33 mouse cellular contexts compared by ENCODE assay signal in the genomic region with DNA sequence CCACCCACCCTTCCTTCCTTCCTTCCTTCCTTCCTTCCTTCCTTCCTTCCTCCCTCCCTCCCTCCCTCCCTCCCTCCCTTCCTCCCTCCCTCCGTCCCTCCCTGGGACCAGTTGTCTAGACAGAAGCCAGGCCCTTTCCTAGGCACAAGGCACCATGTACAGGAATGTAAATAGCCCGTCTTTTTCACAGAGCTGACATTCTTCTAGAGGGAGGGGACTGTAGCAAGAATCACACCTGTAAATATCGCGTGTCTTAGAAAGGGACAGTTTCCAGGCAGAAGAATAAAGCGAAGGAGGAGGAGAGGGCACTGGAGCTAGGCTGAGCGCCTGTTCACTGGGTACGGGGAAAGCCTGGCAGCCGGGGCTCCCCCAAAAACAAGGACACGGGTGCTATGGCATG. TPM values are rescaled to one million over a fixed set of nuclear protein-coding genes. Genes with fewer than 3 reads are reported as not detected.
DNase-seq lines count a peak whose midpoint lies in the region; ATAC-seq and TF ChIP-seq lines count a peak whose summit lies in the region.
"Had no signal": no experiment of that assay in that cellular context is flagged by ENCODE, and none has a peak within 500 bp of the region (broad histone marks: within the 10 kb centered on the region; RNA-seq: fewer than 3 reads in every experiment).

No protein-coding gene starts in this region.

- in situ Hi-C loops in ES-E14 (cut with MboI; ENCODE audit: low sequenced_read_pairs in 2 of 2, unreplicated experiment in 2 of 2) = no loop called here

- TF ChIP-seq CTCF in kidney, postnatal 0 days (IDR thresholded peaks at IDR 0.05; ENCODE audit: low read depth) = no peak
- no peak for TF ChIP-seq CTCF in E14TG2a.4 (conservative IDR thresholded peaks at IDR 0.05; ENCODE audit: low read length)
- TF ChIP-seq CTCF in layer of hippocampus, adult 2 months (conservative IDR thresholded peaks at IDR 0.05) = no peak

- H3K27ac ChIP-seq in kidney, postnatal 0 days = no peak overlapping the region
- H3K27ac ChIP-seq in ES-E14 (ENCODE audit: insufficient read depth, low read depth, low read length, poor library complexity, severe bottlenecking) = no peak overlapping the region; the same call in 1 of the 2 replicates
- H3K27ac ChIP-seq in intestine, embryonic 15.5 days = no peak overlapping the region
- H3K27ac ChIP-seq in layer of hippocampus, adult 2 months = no peak overlapping the region
- H3K27ac ChIP-seq: forebrain, embryonic 15.5 days; heart, embryonic 13.5 days; hindbrain, postnatal 0 days; kidney, embryonic 15.5 days; liver, embryonic 12.5 days; midbrain, embryonic 12.5 days had no signal

- DNase-seq in kidney, postnatal 0 days (ENCODE audit: low spot score) = no peak
- no peak for DNase-seq in kidney, postnatal 14 days
- DNase-seq in ES-E14 (ENCODE audit: low read depth, low spot score) = no peak
- DNase-seq in gastrocnemius, postnatal 14 days = no peak
- no peak for DNase-seq in urinary bladder, adult 2 months (ENCODE audit: low spot score)
- no peak for DNase-seq in layer of hippocampus, adult 2 months (ENCODE audit: low spot score in 2 of 2)
- DNase-seq: adrenal gland, adult 8-10 months; cerebellum, adult 2 months; cerebellum, postnatal 14 days; gastrocnemius, postnatal 36 days; kidney, adult 18-20 months; layer of hippocampus, postnatal 36 days; left cerebral cortex, postnatal 4 days had no signal

- H3K27me3 ChIP-seq in kidney, postnatal 0 days (ENCODE audit: insufficient read depth, low read length) = no peaks in the 10 kb centered on the region
- no peaks in the 10 kb centered on the region for H3K27me3 ChIP-seq in E14TG2a.4 (ENCODE audit: insufficient read depth, low read length)
- no peaks in the 10 kb centered on the region for H3K27me3 ChIP-seq in intestine, embryonic 15.5 days (replicated peaks)
- H3K27me3 ChIP-seq: forebrain, embryonic 15.5 days; Patski had no signal

- no peak overlapping the region for H3K4me3 ChIP-seq in kidney, postnatal 0 days (replicated peaks; ENCODE audit: low read depth, low read length)
- H3K4me3 ChIP-seq in E14TG2a.4 (replicated peaks; ENCODE audit: low read length) = peak overlapping the region; percentile 66
- H3K4me3 ChIP-seq in ES-E14 (ENCODE audit: insufficient read depth in 1 of 2, low read depth in 1 of 2, low read length in 2 of 2, poor library complexity in 1 of 2, severe bottlenecking in 1 of 2) = 0 out of 4 replicates have a peak overlapping the region, but pooled peaks of 1 of the 2 experiments have one; percentile 3
- H3K4me3 ChIP-seq in intestine, embryonic 15.5 days (replicated peaks) = no peak overlapping the region
- no peak overlapping the region for H3K4me3 ChIP-seq in layer of hippocampus, adult 2 months
- H3K4me3 ChIP-seq: forebrain, embryonic 15.5 days; heart, embryonic 13.5 days; kidney, embryonic 15.5 days; liver, embryonic 12.5 days; midbrain, embryonic 12.5 days had no signal

- no peak overlapping the region for H3K9ac ChIP-seq in kidney, postnatal 0 days (ENCODE audit: low read depth, low read length)
- H3K9ac ChIP-seq in ES-E14 (ENCODE audit: insufficient read depth, low read depth, low read length, poor library complexity, severe bottlenecking) = no peak overlapping the region
- no peak overlapping the region for H3K9ac ChIP-seq in intestine, embryonic 15.5 days
- H3K9ac ChIP-seq: forebrain, embryonic 15.5 days; heart, embryonic 13.5 days; kidney, embryonic 15.5 days; liver, embryonic 12.5 days; liver, postnatal 0 days; midbrain, embryonic 12.5 days had no signal

- ATAC-seq in kidney, postnatal 0 days (replicated peaks; ENCODE audit: low FRiP score, low read depth) = peak; percentile 17; the same call in 1 of the 2 replicates
- ATAC-seq in intestine, embryonic 15.5 days = peak; percentile 48
- ATAC-seq: forebrain, embryonic 15.5 days; liver, embryonic 12.5 days; liver, postnatal 0 days; Patski had no signal

- WGBS in kidney, postnatal 0 days = 47% methylated on average over 9 of the region's 9 CpGs
- 34% methylated on average over 8 of the region's 9 CpGs for WGBS in intestine, embryonic 15.5 days

- no peak overlapping the region for H3K4me2 ChIP-seq in kidney, postnatal 0 days (ENCODE audit: low read length)
- peak overlapping the region; percentile 1 for H3K4me2 ChIP-seq in intestine, embryonic 15.5 days (replicated peaks)
- H3K4me2 ChIP-seq: forebrain, embryonic 15.5 days; heart, embryonic 13.5 days; kidney, embryonic 15.5 days; liver, embryonic 12.5 days; midbrain, embryonic 12.5 days had no signal

- intact Hi-C loops in gastrocnemius, postnatal 14 days (cut with DNase I; ENCODE audit: low total_unique reads) = no loop called here

- no peaks in the 10 kb centered on the region for H3K9me3 ChIP-seq in kidney, postnatal 0 days (replicated peaks; ENCODE audit: low read length)
- H3K9me3 ChIP-seq in E14TG2a.4 (ENCODE audit: low read length) (no peaks in the 10 kb centered on the region), ES-E14 (ENCODE audit: control insufficient read depth, insufficient read depth, low read depth, low read length) (no peaks in the 10 kb centered on the region)
- H3K9me3 ChIP-seq in intestine, embryonic 15.5 days = no peaks in the 10 kb centered on the region
- H3K9me3 ChIP-seq: forebrain, embryonic 15.5 days; G1E; heart, embryonic 13.5 days; kidney, embryonic 15.5 days; liver, embryonic 12.5 days had no signal

- no peaks in the 10 kb centered on the region for H3K4me1 ChIP-seq in kidney, postnatal 0 days (replicated peaks; ENCODE audit: insufficient read depth, low read length)
- H3K4me1 ChIP-seq in E14TG2a.4 (replicated peaks; ENCODE audit: low read depth, low read length) (peaks cover 41% of the 10 kb centered on the region), ES-E14 (ENCODE audit: control insufficient read depth in 2 of 2, insufficient read depth in 2 of 2, low read length in 2 of 2, poor library complexity in 1 of 2) (peaks cover 4 to 11% of the 10 kb centered on the region in 2 experiments; a peak in 1 of 4 replicates)
- 0 out of 2 replicates have a peak, but pooled peaks cover 5% of the 10 kb centered on the region for H3K4me1 ChIP-seq in intestine, embryonic 15.5 days (replicated peaks)
- H3K4me1 ChIP-seq: liver, embryonic 12.5 days had no signal

- H3K36me3 ChIP-seq in kidney, postnatal 0 days (ENCODE audit: insufficient read depth, low read length) = no peaks in the 10 kb centered on the region
- H3K36me3 ChIP-seq in E14TG2a.4 (ENCODE audit: insufficient read depth, low read length) (no peaks in the 10 kb centered on the region), ES-E14 (ENCODE audit: control insufficient read depth, insufficient read depth, low read length, poor library complexity, severe bottlenecking) (no peaks in the 10 kb centered on the region)
- no peaks in the 10 kb centered on the region for H3K36me3 ChIP-seq in intestine, embryonic 15.5 days
- H3K36me3 ChIP-seq: forebrain, embryonic 15.5 days; G1E; heart, embryonic 13.5 days; kidney, embryonic 15.5 days; liver, embryonic 12.5 days; midbrain, embryonic 12.5 days had no signal

TF ChIP-seq in ES-E14, 5 proteins besides CTCF, POLR2A, EP300 and RAD21:
- no peak for TF ChIP-seq HCFC1 (IDR thresholded peaks at IDR 0.05; ENCODE audit: borderline replicate concordance, insufficient read depth, low read length)
- TF ChIP-seq CHD2 (IDR thresholded peaks at IDR 0.05; ENCODE audit: low read depth, low read length) = 0 out of 2 replicates have a peak, but pooled peaks have one; percentile 46

RNA-seq across cellular contexts. Expression of gene Gm11733, which starts 58.7 kb away (rescaled TPM):
- polyA plus RNA-seq in kidney, postnatal 0 days (2015; fragmentation: Nextera tagmentation; extraction: Ambion mirVana) = not detected in 2 replicates
- not detected in 2 replicates for total RNA-seq in ES-E14 (2012; rRNA removed)
- not detected in 2 replicates for polyA plus RNA-seq in intestine, embryonic 15.5 days (2015; fragmentation: Nextera tagmentation; extraction: Ambion mirVana)
- not detected for total RNA-seq in gastrocnemius, postnatal 14 days (2021)
- polyA plus RNA-seq in urinary bladder, adult 2 months (2012; rRNA removed) = 0.04 TPM in 2 replicates
- under 1 TPM; 0.20 to 0.26 TPM for total RNA-seq in layer of hippocampus, adult 2 months (2021)
- total RNA-seq: adrenal gland, adult 8-10 months; adrenal gland, postnatal 4 days; gastrocnemius, adult 18-20 months; gastrocnemius, postnatal 36 days; heart, postnatal 14 days; left cerebral cortex, postnatal 4 days; megakaryocyte progenitor cell, adult 5-6 weeks; monocyte, adult 5-6 weeks had no signal
- polyA plus RNA-seq: forebrain, embryonic 15.5 days; G1E; heart, embryonic 13.5 days; hindbrain, embryonic 11.5 days; hindbrain, postnatal 0 days; kidney, embryonic 15.5 days; limb, embryonic 14.5 days; liver, embryonic 12.5 days; liver, postnatal 0 days; midbrain, embryonic 12.5 days; neural tube, embryonic 14.5 days; stomach, embryonic 14.5 days had no signal
